Comparison of ENCODE assay signal across 19 mouse cellular contexts in the genomic region with DNA sequence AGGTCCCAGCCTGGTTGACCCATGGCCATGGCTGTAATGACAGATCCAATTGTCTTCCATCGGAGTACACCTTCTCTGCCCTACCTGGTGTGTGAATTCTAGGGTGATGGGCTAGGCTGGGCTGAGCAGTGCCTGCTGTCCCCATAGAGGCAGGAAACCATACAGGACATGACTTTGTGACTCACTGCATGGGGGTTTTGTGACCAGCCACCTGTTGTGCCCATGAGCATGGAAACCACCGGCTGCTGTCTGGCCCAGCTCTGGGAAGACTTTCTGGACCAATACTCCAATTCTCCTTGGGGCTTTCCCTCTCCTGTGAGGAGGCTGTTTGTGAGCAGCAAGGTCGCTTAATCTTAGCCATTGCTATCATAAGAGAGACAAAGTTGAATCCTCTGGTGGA. TPM values are rescaled to one million over a fixed set of nuclear protein-coding genes. Genes with fewer than 3 reads are reported as not detected.
DNase-seq lines count a peak whose midpoint lies in the region; ATAC-seq and TF ChIP-seq lines count a peak whose summit lies in the region.
"Had no signal": no experiment of that assay in that cellular context is flagged by ENCODE, and none has a peak within 500 bp of the region (broad histone marks: within the 10 kb centered on the region; RNA-seq: fewer than 3 reads in every experiment).

No protein-coding gene starts in this region.

- H3K4me2 ChIP-seq in forebrain, embryonic 13.5 days: peak overlapping the region; percentile 92
- no peak overlapping the region; the same call in 1 of the 2 replicates for H3K4me2 ChIP-seq in forebrain, embryonic 14.5 days (ENCODE audit: low read length)
- H3K4me2 ChIP-seq in hindbrain, embryonic 14.5 days (replicated peaks): 0 out of 2 replicates have a peak overlapping the region, but pooled peaks have one; percentile 15
- H3K4me2 ChIP-seq in hindbrain, embryonic 11.5 days (replicated peaks; ENCODE audit: low read depth, low read length): no peak overlapping the region
- peak overlapping the region; percentile 15; the same call in 1 of the 2 replicates for H3K4me2 ChIP-seq in kidney, postnatal 0 days (ENCODE audit: low read length)
- H3K4me2 ChIP-seq: limb, embryonic 15.5 days; lung, embryonic 14.5 days had no signal

- H3K9ac ChIP-seq in forebrain, embryonic 13.5 days: no peak overlapping the region; the same call in 1 of the 2 replicates
- H3K9ac ChIP-seq in forebrain, embryonic 14.5 days (ENCODE audit: low read length): no peak overlapping the region
- H3K9ac ChIP-seq in hindbrain, embryonic 14.5 days: no peak overlapping the region
- H3K9ac ChIP-seq in hindbrain, embryonic 11.5 days (ENCODE audit: low read depth, low read length): no peak overlapping the region
- no peak overlapping the region for H3K9ac ChIP-seq in kidney, postnatal 0 days (ENCODE audit: low read depth, low read length)
- H3K9ac ChIP-seq: forebrain, postnatal 0 days; limb, embryonic 15.5 days; liver, embryonic 14.5 days; lung, embryonic 14.5 days; midbrain, embryonic 15.5 days had no signal

- WGBS in forebrain, embryonic 13.5 days: 88% methylated on average over 3 of the region's 3 CpGs
- WGBS in forebrain, embryonic 14.5 days: 84% methylated on average over 3 of the region's 3 CpGs
- WGBS in hindbrain, embryonic 14.5 days: 78% methylated on average over 3 of the region's 3 CpGs
- 91% methylated on average over 3 of the region's 3 CpGs for WGBS in hindbrain, embryonic 11.5 days
- 78% methylated on average over 3 of the region's 3 CpGs for WGBS in kidney, postnatal 0 days

- no peak overlapping the region for H3K27ac ChIP-seq in forebrain, embryonic 13.5 days
- no peak overlapping the region for H3K27ac ChIP-seq in forebrain, embryonic 14.5 days (ENCODE audit: low read depth, low read length)
- no peak overlapping the region for H3K27ac ChIP-seq in hindbrain, embryonic 14.5 days
- no peak overlapping the region for H3K27ac ChIP-seq in hindbrain, embryonic 11.5 days (ENCODE audit: low read depth, low read length)
- H3K27ac ChIP-seq in kidney, postnatal 0 days: peak overlapping the region; percentile 90; the same call in 1 of the 2 replicates
- H3K27ac ChIP-seq: limb, embryonic 15.5 days; liver, embryonic 14.5 days; midbrain, embryonic 15.5 days; stomach, postnatal 0 days had no signal

- no peak for DNase-seq in forebrain, embryonic 14.5 days (ENCODE audit: low spot score)
- no peak for DNase-seq in hindbrain, embryonic 14.5 days (ENCODE audit: low spot score)
- no peak for DNase-seq in hindbrain, embryonic 11.5 days (ENCODE audit: low spot score)
- no peak for DNase-seq in kidney, postnatal 0 days (ENCODE audit: low spot score)
- DNase-seq in kidney, adult 11 months: no peak
- DNase-seq: adrenal gland, postnatal 25 days; cerebellum, adult 8-10 months; cerebellum, postnatal 36 days; heart, adult 11 months; lung, embryonic 14.5 days; thymus, adult 2 months; thymus, postnatal 4 days had no signal

- TF ChIP-seq CTCF in kidney, postnatal 0 days (IDR thresholded peaks at IDR 0.05; ENCODE audit: low read depth): no peak
- no peak for TF ChIP-seq CTCF in C2C12 (IDR thresholded peaks at IDR 0.05; ENCODE audit: control insufficient read depth, insufficient read depth, insufficient read length)

- ATAC-seq in forebrain, embryonic 13.5 days: no peak
- no peak for ATAC-seq in forebrain, embryonic 14.5 days
- ATAC-seq in hindbrain, embryonic 14.5 days (ENCODE audit: low FRiP score): no peak
- no peak for ATAC-seq in hindbrain, embryonic 11.5 days (ENCODE audit: low FRiP score)
- ATAC-seq in kidney, postnatal 0 days (replicated peaks; ENCODE audit: low FRiP score, low read depth): no peak
- ATAC-seq: midbrain, embryonic 15.5 days had no signal

- H3K36me3 ChIP-seq in forebrain, embryonic 13.5 days (ENCODE audit: poor library complexity, severe bottlenecking): peaks cover 40% of the 10 kb centered on the region
- peaks cover 15% of the 10 kb centered on the region for H3K36me3 ChIP-seq in forebrain, embryonic 14.5 days (ENCODE audit: control insufficient read depth, insufficient read depth, low read length)
- H3K36me3 ChIP-seq in hindbrain, embryonic 14.5 days (replicated peaks; ENCODE audit: control insufficient read depth, insufficient read depth): no peaks in the 10 kb centered on the region
- H3K36me3 ChIP-seq in hindbrain, embryonic 11.5 days (ENCODE audit: control insufficient read depth, insufficient read depth, low read length): no peaks in the 10 kb centered on the region
- no peaks in the 10 kb centered on the region for H3K36me3 ChIP-seq in kidney, postnatal 0 days (ENCODE audit: insufficient read depth, low read length)
- H3K36me3 ChIP-seq in C2C12 (ENCODE audit: control insufficient read depth, insufficient read depth): no peaks in the 10 kb centered on the region
- H3K36me3 ChIP-seq: midbrain, embryonic 15.5 days had no signal

- H3K4me3 ChIP-seq in forebrain, embryonic 13.5 days: no peak overlapping the region
- no peak overlapping the region for H3K4me3 ChIP-seq in forebrain, embryonic 14.5 days (ENCODE audit: low read depth, low read length)
- H3K4me3 ChIP-seq in hindbrain, embryonic 14.5 days (replicated peaks; ENCODE audit: low read length): no peak overlapping the region
- no peak overlapping the region for H3K4me3 ChIP-seq in hindbrain, embryonic 11.5 days (ENCODE audit: low read depth, low read length)
- H3K4me3 ChIP-seq in kidney, postnatal 0 days (replicated peaks; ENCODE audit: low read depth, low read length): no peak overlapping the region
- H3K4me3 ChIP-seq in C2C12 (ENCODE audit: insufficient read depth, poor library complexity, severe bottlenecking): no peak overlapping the region
- H3K4me3 ChIP-seq: limb, embryonic 15.5 days; midbrain, embryonic 15.5 days had no signal

- H3K27me3 ChIP-seq in forebrain, embryonic 13.5 days: no peaks in the 10 kb centered on the region; the same call in 1 of the 2 replicates
- H3K27me3 ChIP-seq in forebrain, embryonic 14.5 days (replicated peaks; ENCODE audit: control insufficient read depth, insufficient read depth, low read length): no peaks in the 10 kb centered on the region
- peaks cover 9% of the 10 kb centered on the region; the same call in 1 of the 2 replicates for H3K27me3 ChIP-seq in hindbrain, embryonic 14.5 days (ENCODE audit: control insufficient read depth, insufficient read depth, low read length)
- H3K27me3 ChIP-seq in hindbrain, embryonic 11.5 days (ENCODE audit: control insufficient read depth, insufficient read depth, low read length): no peaks in the 10 kb centered on the region
- H3K27me3 ChIP-seq in kidney, postnatal 0 days (ENCODE audit: insufficient read depth, low read length): no peaks in the 10 kb centered on the region
- no peaks in the 10 kb centered on the region for H3K27me3 ChIP-seq in C2C12 (ENCODE audit: control insufficient read depth, insufficient read depth, insufficient read length)
- H3K27me3 ChIP-seq: limb, embryonic 15.5 days had no signal

- no peaks in the 10 kb centered on the region for H3K9me3 ChIP-seq in forebrain, embryonic 13.5 days (replicated peaks)
- no peaks in the 10 kb centered on the region for H3K9me3 ChIP-seq in forebrain, embryonic 14.5 days (replicated peaks; ENCODE audit: control insufficient read depth, low read length)
- H3K9me3 ChIP-seq in hindbrain, embryonic 14.5 days (ENCODE audit: control insufficient read depth, low read length): no peaks in the 10 kb centered on the region
- no peaks in the 10 kb centered on the region for H3K9me3 ChIP-seq in hindbrain, embryonic 11.5 days (ENCODE audit: control insufficient read depth, low read length)
- H3K9me3 ChIP-seq in kidney, postnatal 0 days (replicated peaks; ENCODE audit: low read length): no peaks in the 10 kb centered on the region
- H3K9me3 ChIP-seq: limb, embryonic 15.5 days; midbrain, embryonic 15.5 days had no signal

- H3K79me3 ChIP-seq in C2C12 (ENCODE audit: low read depth): no peaks in the 10 kb centered on the region

- peaks cover 44% of the 10 kb centered on the region for H3K4me1 ChIP-seq in forebrain, embryonic 13.5 days
- peaks cover 10% of the 10 kb centered on the region for H3K4me1 ChIP-seq in forebrain, embryonic 14.5 days (ENCODE audit: control insufficient read depth, insufficient read depth, low read length)
- H3K4me1 ChIP-seq in hindbrain, embryonic 14.5 days (replicated peaks; ENCODE audit: control insufficient read depth, insufficient read depth, low read length): peaks cover 20% of the 10 kb centered on the region
- H3K4me1 ChIP-seq in hindbrain, embryonic 11.5 days (replicated peaks; ENCODE audit: control insufficient read depth, insufficient read depth, low read length): peaks cover 3% of the 10 kb centered on the region; the same call in 1 of the 2 replicates
- peaks cover 19% of the 10 kb centered on the region for H3K4me1 ChIP-seq in kidney, postnatal 0 days (replicated peaks; ENCODE audit: insufficient read depth, low read length)

- H3ac ChIP-seq in C2C12 (ENCODE audit: control insufficient read depth, insufficient read length, low read depth): no peak overlapping the region

- H3K79me2 ChIP-seq in C2C12 (ENCODE audit: control insufficient read depth, insufficient read depth): no peaks in the 10 kb centered on the region

TF ChIP-seq in C2C12, 6 proteins besides CTCF, POLR2A, EP300 and RAD21:
- TF ChIP-seq MYOD1 (IDR thresholded peaks at IDR 0.05; ENCODE audit: control insufficient read depth, insufficient read length, low read depth) (peak; percentile 96), USF1 (IDR thresholded peaks at IDR 0.05; ENCODE audit: low read depth) (no peak)

RNA-seq across cellular contexts. Expression of a gene that starts 2.8 kb away (rescaled TPM):
- 68.7 and 74.8 TPM in 2 replicates for polyA plus RNA-seq in forebrain, embryonic 13.5 days (2015; fragmentation: Nextera tagmentation; extraction: Ambion mirVana)
- polyA plus RNA-seq in forebrain, embryonic 14.5 days (2014; fragmentation: Nextera tagmentation; extraction: Ambion mirVana): 53.4 and 66.3 TPM in 2 replicates
- polyA plus RNA-seq in hindbrain, embryonic 14.5 days (2014; fragmentation: Nextera tagmentation; extraction: Ambion mirVana): 22.8 and 28.4 TPM in 2 replicates
- 54.0 and 58.3 TPM in 2 replicates for polyA plus RNA-seq in hindbrain, embryonic 11.5 days (2014; fragmentation: Nextera tagmentation; extraction: Ambion mirVana)
- 129 and 141 TPM in 2 replicates for polyA plus RNA-seq in kidney, postnatal 0 days (2015; fragmentation: Nextera tagmentation; extraction: Ambion mirVana)
- 55.4 TPM for polyA plus RNA-seq in C2C12 (2012; fragmentation: generic; extraction: Trizol)

RNA-seq across cellular contexts. Expression of a gene that starts 21.5 kb away (rescaled TPM):
- 101 and 103 TPM in 2 replicates for polyA plus RNA-seq in forebrain, embryonic 13.5 days (2015; fragmentation: Nextera tagmentation; extraction: Ambion mirVana)
- polyA plus RNA-seq in forebrain, embryonic 14.5 days (2014; fragmentation: Nextera tagmentation; extraction: Ambion mirVana): 47.8 and 49.8 TPM in 2 replicates
- 46.7 and 53.5 TPM in 2 replicates for polyA plus RNA-seq in hindbrain, embryonic 14.5 days (2014; fragmentation: Nextera tagmentation; extraction: Ambion mirVana)
- 70.0 and 76.1 TPM in 2 replicates for polyA plus RNA-seq in hindbrain, embryonic 11.5 days (2014; fragmentation: Nextera tagmentation; extraction: Ambion mirVana)
- polyA plus RNA-seq in kidney, postnatal 0 days (2015; fragmentation: Nextera tagmentation; extraction: Ambion mirVana): 57.6 and 67.3 TPM in 2 replicates
- 42.2 TPM for polyA plus RNA-seq in C2C12 (2012; fragmentation: generic; extraction: Trizol)

Comparison
In these comparisons a context has a peak if more than half of its experiments do, and no peak if none do; other contexts are left out.
1. H3K4me2 ChIP-seq: peak in forebrain, embryonic 13.5 days (single experiment), hindbrain, embryonic 14.5 days (single experiment) and kidney, postnatal 0 days (single experiment); none in forebrain, embryonic 14.5 days (single experiment) and hindbrain, embryonic 11.5 days (single experiment).